Mouse (Mus musculus) E14TG2a.4 (cell line): ENCODE data around the gene Gng2.

Experiments used
- CTCF ChIP-seq: conservative IDR thresholded peaks from 2 replicates; pipeline ENCODE4 v1.5.1; 2014; ENCODE audit warnings: low read length
- NANOG ChIP-seq: IDR thresholded peaks from 2 replicates; pipeline ENCODE4 v1.6.1; 2014; ENCODE audit warnings: borderline replicate concordance, low read length, mixed read lengths
- POU5F1 ChIP-seq: IDR thresholded peaks from 2 replicates; pipeline ENCODE4 v1.6.1; 2014; ENCODE audit warnings: low read length, borderline replicate concordance

GRCm38 (mm10) chr14:19823321-19824142 lies 153.9 kb downstream of the Gng2 start, which contains the start of gene Rtraf:
- TF ChIP-seq CTCF (no peak), NANOG (no peak), POU5F1 (no peak)
